Mouse (Mus musculus) fat pad, adult 2 months (tissue): ENCODE measurements at regions not wholly inside any gene's neighbourhood (a gene's known extent, or its start where the extent isn't known, plus 50 kb on each side); places are given as distances from the start of the nearest gene placed in this dataset.

Source experiments
- DNase-seq: peaks from one replicate; pipeline ENCODE4 v3.0.0-alpha.2; 2011; ENCODE audit warnings: low read depth, low spot score; ENCODE audit errors: extremely low read depth

DNA sequence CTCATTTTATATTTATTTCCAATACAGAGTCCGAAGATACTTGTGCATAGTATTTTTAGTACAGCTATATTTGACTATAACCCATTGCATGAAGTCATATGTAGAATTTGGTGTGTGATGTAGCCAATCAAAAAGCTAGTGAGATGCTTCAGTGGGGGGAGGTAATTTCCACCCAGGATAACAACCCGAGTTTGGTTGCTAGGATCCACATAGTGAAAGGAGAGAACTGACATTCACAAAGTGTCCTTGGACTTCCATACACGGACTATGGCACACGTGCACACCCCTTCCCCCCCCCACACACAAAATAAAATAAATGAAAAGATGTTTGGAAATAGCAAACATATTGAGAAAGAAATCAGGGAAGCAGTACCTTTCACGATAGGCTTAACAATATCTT, 137.2 kb downstream of the Gm815 start:
- no peak for DNase-seq

DNA sequence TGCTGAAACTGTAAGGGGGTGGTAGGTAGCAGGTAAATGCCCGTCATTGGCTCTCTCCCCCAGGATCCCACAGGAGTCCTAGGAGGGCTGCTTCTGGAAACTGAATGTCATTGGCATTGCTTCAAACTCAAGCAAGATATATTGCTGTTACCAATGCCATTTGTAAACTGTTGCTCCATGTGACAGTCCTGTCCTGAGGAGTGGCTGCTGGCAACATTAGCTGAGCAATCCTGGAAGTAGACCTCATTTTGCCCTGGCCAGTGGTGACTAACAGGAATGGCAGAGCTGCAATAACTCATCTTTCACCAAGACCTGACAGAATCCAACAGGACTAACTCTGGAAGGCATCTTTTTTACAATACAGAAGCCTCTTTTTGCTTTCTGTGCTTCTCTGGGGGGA, 143.2 kb downstream of the Gm815 start:
- DNase-seq = no peak

DNA sequence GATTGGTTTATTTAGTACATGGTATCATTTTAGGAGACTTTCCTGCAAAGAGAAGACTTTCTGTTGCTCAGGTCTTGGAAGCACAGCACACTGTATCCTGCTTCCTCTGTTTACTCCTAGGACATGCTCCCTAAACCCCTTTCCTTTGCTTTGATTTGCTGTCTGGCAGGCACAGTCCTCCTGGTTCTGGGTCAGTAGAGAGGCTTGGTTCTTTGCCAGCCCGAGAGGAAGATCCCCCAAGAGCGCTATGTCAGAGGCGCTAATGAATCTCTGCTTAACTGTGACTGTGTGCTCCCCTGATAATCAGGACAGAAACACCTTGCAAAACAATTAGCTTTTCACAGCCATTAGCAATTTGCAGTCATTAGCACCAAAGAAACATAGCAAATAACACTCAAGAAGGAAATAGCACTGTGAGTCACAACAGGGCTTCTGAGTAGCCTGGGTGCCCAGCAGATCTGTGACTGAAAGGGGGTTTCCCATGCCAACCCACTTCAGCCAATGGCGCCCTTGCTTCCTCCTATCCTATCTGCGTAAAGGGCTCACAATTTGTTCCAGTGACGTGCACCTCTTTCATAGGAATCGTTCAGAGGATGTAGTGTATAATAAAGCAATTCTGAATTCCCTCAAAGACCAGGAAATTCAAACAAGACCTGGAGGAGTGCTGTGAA, 145.5 kb downstream of the Gm815 start:
- no peak for DNase-seq

DNA sequence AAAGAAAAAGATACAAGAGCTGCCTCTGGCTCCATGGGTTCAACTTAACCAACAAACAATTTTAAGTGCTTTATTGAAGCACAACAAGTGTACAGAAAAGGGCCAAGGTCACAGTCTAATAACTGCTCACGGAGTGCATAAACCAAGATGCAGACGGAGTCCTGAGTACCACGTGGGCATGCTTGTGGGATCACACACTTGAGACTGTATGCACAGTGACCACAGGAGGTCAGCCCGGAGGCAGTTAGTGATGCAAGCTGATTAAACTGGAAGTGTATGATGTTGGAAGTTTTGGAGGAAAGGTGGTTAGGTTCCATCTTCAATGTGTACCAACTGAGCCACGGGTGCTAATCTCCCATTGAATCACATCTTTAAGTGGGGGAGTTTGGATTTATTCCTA, 146.9 kb downstream of the Gm815 start:
- no peak for DNase-seq

DNA sequence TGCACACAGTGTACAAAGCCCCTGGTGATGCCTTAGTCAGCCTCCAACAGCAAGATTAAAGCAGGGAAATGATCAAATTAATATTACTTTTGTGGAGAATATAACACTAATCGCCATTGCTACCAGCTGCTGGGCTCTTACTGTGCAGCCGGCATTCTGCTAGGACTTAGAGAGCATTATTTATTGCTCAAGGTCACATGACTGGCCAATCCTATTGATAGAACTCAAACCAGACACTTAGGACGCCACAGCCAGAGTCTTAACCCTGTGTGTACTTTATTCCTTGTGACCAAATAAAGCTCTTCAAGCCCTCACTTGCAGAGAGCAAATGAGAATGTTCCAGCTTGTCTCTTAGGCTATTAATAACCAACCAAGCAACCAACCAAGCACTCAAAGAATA, 152.6 kb downstream of the Gm815 start:
- no peak for DNase-seq

DNA sequence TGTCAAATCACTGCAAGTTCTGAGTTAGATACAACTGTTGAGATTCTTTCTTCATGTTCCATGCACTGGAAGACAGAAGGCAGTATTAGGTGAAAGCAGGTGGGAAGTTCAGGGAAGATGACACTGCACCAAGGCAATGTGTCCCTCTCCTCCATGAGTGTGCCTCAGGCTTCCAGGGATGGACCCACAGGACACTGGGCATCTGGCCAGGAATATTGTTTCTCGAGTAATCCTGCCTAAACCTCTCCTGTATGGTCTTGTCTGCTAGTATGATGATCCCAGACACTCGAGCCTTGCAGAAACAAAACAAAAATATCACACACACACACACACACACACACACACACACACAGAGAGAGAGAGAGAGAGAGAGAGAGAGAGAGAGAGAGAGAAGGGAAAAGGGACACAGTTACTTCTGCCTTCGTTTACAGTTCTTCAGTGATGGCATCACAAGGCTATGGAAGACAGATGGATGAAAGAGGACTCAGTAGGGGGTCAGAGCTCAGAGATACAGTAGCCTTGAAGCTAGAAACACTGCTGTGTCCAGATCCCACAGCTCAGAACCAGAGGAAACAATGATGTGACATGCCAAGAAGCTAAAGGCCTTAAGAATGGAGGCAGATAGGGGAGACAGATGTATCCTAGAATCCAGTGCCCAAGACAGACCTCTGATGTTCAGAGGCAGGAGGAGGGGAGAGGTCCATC, 154.8 kb downstream of the Gm815 start:
- no peak for DNase-seq

DNA sequence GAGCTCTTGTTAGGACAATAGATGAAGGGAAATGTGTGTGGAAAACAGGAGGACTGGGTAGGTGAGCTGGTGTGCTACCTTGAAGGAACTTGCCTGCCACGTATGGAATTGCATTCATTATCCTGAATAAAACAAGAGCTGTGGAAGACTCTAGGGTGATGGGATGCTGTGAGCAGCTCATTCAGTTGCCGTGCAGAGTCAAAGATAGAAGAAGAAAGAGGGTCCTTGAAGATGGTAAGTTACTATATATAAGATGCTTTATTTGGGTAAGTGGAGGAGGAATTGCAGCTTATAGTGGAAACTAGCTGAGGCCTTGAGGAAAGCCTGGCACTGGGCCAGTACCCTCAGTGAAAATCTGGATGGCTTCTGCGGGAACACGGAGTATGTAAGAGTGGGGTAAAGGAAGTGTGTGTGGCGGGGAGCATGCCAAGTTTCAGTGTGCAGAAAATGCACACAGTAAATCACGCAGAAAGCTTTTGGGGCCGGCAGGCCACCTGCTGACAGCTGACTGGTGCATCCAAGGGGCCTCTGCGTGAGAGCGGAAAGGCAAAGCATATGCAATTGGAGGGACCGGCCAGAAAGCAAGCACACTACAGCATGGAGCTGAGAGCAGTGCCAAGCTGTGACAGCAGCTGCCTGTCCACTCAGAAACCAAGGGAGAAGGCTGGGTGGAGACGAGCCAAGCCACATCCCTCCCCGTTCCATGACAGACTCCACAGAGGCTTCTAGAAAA, 149.7 kb upstream of the Vldlr start:
- DNase-seq = no peak

DNA sequence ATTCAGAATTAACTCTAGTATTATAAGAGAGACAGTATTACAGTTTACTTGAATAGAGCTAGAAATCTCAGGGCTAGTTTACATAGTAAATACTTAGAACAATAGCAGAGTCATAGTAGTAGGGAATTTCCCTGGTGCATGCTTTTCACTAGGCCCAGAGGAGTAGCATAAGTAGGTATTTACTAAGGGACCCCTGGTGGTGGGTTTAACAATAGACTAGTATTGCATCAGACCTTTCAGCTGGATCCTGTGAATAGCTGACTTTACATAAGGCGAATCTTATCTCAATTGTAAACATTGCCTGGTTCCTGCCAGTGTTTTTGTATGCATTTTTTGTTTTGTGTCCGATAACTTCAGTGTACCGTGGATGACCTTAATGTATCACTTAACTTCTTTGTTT, 143.0 kb upstream of the Vldlr start:
- DNase-seq = no peak

DNA sequence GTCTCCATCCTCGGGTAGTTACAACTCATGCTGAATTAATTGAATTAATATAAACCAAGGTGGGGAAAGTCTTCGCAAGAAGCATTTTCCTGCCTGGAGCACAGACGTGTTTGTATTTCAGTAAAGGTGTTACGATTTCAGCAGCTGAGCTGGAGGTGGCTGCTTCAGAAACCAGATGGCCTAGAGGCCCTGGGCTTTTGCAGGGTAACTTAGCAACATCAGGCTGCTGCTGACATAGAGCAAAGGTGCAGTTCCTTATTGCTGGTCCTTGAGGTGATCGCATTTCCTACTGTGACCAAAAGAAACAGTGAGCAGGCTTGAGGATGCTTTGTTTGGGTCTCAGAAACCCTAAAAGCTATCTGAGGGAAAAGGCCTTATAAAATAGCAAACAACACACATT, 141.3 kb upstream of the Vldlr start:
- DNase-seq = no peak

DNA sequence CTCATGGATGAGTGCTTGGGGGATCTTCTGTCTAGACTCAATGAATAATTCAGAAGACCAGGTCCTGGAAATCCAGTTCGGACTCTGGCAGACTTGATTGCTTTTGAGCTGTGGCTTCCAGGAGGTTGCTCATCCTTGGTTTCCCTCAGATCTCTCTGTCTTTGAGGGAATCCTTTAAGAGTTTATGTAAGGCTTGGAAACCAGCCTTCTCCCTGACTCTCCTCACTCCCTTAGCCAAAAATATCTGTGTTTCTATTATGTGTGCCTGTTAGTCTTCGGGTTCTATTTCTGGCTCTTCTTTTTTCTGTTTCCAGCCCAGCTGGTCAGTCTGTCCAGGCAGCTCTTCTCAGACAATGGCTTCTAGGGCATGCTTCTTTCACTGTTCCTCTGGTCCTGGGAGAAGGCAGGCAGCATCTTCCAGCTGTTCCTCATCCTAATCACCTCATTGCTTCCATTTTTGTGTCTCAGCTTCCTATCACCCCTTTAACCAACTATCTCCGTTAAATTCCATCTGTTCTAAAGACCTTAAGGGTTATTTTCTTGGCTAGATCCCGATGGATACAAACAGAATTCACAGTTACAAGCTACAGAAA, 139.3 kb upstream of the Vldlr start:
- no peak for DNase-seq

DNA sequence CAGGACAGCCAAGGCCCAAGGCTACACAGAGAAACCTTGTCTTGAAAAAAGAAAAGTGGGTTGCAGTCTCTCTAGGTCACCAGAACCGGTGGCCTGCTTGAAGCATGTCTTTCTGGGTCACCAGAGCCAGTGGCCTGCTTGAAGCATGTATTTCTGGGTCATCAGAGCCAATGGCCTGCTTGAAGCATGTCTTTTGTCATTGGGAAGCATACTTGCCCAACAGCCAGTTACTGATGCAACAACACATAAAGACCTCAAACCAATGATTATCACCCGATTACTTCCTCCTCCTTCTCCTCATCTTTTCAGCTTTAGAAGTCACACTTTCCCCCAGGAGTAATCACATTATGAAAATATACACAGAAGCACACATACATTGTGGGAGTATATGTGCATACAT, 128.9 kb upstream of the Vldlr start:
- peak; percentile 58 for DNase-seq

DNA sequence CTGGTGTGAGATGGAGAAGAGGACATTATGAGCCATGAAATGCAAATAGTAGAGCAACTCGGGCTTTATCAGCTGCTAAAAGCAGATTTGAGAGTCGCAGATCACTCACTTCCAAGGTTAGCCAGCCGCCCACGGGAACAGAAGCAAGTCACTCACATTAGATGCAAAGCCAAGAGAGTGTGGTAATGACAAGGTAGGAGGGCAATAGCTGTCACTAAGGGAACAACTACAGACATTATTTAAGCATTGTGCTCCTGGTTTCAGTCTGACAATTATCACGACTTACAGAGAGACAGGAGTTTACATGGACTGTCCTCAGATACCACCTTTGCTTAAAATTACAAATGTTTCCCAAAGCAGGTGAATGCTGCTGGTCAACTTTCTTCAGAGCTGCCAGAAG, 128.5 kb upstream of the Vldlr start:
- DNase-seq = peak; percentile 40

DNA sequence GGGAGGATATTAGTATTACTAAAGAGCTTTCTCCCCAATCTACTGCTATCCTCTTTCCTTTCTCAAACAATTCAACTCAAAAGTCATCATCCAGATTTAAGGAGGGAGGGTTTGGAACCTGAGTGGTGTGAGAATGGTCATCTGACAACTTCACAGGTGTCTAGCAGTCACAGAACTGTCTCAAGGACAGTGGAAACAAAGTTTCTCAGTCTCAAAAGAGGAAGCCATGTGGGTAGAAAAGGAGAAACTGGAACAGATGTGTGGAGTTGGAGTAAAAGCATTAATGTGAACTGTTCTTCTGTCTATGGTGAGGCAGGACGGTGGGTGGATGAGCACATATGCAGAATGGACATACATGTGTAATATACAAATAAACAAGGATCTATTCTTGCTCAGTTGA, 127.2 kb upstream of the Vldlr start:
- DNase-seq = no peak

DNA sequence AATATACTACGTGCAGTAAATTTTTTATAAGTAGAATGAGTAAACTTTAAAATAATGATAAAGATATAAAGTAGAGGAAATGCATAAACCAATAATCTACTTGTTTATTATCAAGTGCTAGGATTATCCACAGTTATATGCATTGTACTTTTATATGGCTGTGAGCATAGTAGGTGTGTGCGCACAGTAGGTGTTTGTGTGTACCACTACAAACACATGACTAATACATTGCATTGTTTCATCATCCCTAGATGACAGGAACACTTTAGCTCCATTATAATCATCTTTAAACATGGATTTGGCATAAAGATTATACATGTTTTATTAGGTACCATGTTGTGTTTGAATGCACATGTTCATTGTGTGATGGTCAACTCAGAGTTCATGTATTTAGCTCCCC, 124.7 kb upstream of the Vldlr start:
- no peak for DNase-seq

DNA sequence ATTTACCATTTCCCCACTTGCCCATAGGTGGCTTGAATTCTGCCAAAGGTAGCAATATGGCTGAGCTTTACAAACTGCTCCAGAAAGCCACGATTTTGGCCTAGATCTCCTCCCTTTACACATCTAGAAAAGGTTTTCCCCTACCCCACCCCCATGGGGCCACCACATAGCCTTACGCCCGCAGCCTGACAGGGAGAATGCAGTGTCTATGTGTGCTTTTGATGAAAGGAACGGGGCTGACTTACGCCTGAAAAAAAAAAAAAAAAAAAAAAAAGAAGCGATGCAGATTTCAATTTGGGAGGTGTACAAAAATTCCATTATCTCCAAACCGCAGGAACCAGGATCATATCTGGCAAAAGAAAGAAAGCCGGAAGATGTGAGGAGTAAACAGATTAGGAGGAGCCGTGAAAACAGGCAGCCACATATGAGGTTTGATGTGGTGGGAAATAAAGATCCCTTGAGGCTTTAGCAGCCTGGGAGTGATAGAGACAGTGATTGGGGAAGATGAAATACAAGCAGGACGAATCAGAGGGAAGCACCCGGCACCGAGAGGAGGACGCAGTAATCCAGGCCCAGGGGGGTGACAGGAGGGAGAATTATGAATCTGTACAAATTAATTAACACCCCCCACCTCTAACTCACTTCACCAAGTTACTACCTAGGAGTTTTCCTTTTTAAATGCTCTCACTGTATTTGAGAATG, 121.4 kb upstream of the Vldlr start:
- DNase-seq = no peak

DNA sequence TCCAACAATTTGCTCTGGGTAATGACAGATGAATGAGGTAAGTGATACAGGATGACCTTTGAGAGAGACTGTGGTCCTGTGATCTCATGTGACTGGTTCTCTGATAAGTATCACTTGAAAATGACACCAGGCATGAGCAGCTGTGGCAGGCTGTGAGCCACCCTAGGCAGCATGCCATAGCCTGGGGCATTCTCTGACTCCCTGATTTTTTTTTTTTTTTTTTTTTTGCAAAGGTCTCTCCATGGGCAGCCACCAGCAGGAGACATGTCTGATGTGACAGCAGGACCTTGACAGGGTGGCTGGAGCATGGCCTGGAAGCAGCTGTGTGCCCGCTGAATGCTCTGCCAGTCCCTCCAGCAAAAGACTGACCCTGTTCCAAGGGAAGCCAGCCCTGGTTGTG, 116.4 kb upstream of the Vldlr start:
- DNase-seq = no peak

DNA sequence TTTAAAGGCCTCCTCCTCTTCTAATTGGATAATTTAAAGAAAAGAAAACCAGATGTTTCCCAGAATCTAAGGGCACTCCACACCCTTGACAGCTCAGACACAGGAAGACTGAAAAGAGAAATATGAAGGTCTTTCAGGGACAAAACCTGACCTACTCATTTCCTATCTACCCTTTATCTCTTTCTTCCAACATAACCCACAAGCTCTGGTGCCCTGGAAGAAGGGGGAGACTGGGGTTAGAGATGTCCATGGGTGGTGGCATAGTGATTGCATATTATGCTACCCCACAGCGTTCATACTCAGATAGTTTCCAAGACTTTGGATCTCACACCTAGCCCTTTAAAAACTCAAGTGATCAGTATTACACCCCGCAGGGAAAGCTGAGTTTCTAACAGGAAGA, 105.8 kb upstream of the Vldlr start:
- DNase-seq = no peak

DNA sequence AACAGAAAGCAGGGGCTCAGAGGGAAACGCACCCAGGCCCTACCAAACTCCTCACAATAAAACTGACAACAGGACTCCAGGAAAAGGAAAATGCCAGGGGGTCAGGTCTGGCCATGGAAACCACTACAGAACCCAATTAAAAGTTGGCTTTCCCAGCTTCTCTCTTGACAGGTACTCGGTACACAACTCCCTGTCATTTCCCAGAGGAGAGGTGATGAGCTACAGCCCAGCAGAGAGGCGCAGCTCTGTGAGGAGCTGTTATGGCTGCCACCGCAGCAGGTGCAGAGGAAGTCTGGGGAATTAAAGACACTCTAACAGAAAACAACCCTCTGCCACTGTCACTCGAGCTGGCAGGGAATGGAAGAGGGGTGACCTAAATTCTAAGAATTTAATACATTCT, 95.4 kb upstream of the Vldlr start:
- DNase-seq = no peak

DNA sequence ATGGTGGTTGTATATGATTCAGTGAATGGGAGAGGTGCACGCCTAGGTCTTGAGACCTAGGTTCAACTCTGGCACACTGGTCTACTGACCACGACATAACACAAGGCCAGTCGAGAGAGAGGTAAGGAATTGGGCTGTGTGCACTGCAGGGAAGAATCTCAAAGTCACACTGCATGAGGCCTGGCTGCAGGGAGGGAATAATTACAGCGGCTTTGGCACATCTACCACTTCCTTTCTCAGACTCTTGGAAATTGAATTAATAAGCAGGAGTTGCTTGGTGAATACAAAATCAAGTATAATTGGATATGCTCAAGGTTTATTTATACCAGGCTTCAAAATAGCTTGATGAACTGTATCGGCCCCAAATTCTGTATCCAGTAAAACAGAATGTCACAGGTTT, 93.9 kb upstream of the Vldlr start:
- no peak for DNase-seq

DNA sequence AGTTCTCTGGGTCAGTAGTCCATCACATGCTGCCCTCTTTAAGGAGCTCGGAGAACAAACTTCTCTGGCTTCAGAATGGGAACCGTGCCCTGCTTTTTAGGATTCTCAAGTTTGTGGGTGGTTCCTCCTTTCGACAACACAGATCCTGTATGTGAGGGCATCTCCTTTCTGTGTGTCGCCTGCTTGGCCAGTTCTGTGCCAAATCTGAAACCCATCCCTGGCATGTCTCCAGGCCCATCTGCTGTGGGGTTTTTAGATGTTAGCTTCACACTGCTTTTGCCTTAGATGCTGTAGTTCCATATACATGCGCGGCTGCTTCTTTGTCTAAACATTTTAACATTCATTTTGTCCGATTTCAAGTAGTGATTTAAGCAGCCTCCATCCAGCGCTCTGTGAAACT, 93.0 kb upstream of the Vldlr start:
- no peak for DNase-seq

DNA sequence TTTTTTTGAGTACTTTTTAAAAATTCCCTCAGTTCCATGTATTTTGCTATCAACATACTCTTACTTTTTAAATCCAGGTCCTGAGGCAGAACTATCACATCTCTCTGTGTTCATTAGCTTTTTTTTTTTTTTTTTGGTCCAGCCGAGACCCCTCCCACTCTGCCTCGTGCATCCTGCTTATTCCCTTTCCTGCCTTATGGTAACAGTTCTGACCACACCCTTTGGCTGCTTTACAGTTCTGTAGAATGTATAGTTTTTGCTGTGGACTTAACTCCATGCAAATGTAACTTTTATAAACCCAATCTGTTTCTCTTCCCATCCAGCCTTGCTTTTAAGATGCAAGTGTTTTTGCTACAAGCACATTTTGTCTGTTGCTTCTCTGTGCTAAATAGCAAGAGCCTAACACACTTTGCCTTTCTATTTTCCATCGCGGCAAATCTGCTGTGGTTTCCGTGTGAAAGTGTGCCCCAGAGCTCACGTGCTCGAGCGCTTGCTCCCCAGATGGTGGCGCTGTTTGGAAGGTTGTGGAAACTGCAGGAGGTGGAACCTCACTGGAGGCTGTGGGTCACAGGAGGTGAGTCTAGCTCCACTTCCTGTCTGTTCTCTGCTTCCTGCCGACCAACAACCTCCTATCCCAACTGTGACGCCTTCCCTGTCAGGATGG, 92.3 kb upstream of the Vldlr start:
- DNase-seq = no peak
